Mouse (Mus musculus): ENCODE measurements around the gene Smc3. TPM values are rescaled to one million over a fixed set of nuclear protein-coding genes. Genes with fewer than 3 reads are reported as not detected.
"Not testable (repeated sequence)": the region's sequence is repeated elsewhere in the genome, so short reads cannot be mapped to it uniquely, and the experiment has no call there.

Gene Smc3
- polyA plus RNA-seq, 1 experiment from 2014 or later, result 74.3 TPM

DNA sequence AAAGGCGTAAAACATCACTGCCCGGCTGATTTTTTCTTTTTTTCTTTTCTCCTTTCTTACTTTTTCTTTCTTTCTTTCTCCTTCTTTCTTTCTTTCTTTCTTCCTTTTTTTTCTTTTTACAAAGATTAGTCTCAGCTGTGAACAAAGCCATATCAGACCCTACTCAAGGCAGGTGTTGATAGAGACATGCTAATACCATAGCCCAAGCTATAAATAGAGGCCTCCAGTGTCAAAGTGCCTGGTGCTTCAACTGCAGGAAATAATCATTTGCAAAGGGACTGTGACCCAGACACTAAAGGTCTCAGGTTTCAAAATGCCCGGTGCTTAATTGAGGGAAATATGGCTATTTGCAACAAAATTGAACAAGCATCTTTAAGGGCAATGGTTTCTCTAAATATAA, 31.6 kb upstream of the Smc3 start:
- H3K9me3 ChIP-seq (replicated peaks), result no peaks in the 10 kb centered on the region
- no peaks in the 10 kb centered on the region for H3K27me3 ChIP-seq (ENCODE audit: low read depth, poor library complexity, severe bottlenecking)
- H3K36me3 ChIP-seq, result no peaks in the 10 kb centered on the region
- peaks cover 11% of the 10 kb centered on the region; the same call in 1 of the 2 replicates for H3K4me1 ChIP-seq
- no peak overlapping the region for H3K4me3 ChIP-seq
- no peak for DNase-seq (ENCODE audit: low spot score)
- no peak overlapping the region for H3K27ac ChIP-seq (replicated peaks)
- WGBS, result 88% methylated on average over 3 of the region's 3 CpGs

- Histone ChIP-seq H3K4me1 (peaks cover 12% of the 10 kb centered on the region; the same call in 1 of the 2 replicates), H3K36me3 (no peaks in the 10 kb centered on the region), H3K9me3 (replicated peaks) (no peaks in the 10 kb centered on the region), H3K27ac (replicated peaks) (no peak overlapping the region), H3K4me3 (no peak overlapping the region), H3K27me3 (ENCODE audit: low read depth, poor library complexity, severe bottlenecking) (no peaks in the 10 kb centered on the region)
- 90% methylated on average over 4 of the region's 4 CpGs for WGBS
- no peak for DNase-seq (ENCODE audit: low spot score)
Measured at GRCm38 (mm10) chr19:53571056-53571455, 29.1 kb upstream of the Smc3 start.

GRCm38 (mm10) chr19:53571501-53572428, 28.4 kb upstream of the Smc3 start:
- no peaks in the 10 kb centered on the region for H3K36me3 ChIP-seq
- H3K4me3 ChIP-seq, result no peak overlapping the region
- WGBS, result 86% methylated on average over 18 of the region's 18 CpGs
- no peaks in the 10 kb centered on the region for H3K27me3 ChIP-seq (ENCODE audit: low read depth, poor library complexity, severe bottlenecking)
- DNase-seq (ENCODE audit: low spot score), result no peak
- no peaks in the 10 kb centered on the region for H3K9me3 ChIP-seq (replicated peaks)
- peaks cover 16% of the 10 kb centered on the region for H3K4me1 ChIP-seq
- no peak overlapping the region for H3K27ac ChIP-seq (replicated peaks)

DNA sequence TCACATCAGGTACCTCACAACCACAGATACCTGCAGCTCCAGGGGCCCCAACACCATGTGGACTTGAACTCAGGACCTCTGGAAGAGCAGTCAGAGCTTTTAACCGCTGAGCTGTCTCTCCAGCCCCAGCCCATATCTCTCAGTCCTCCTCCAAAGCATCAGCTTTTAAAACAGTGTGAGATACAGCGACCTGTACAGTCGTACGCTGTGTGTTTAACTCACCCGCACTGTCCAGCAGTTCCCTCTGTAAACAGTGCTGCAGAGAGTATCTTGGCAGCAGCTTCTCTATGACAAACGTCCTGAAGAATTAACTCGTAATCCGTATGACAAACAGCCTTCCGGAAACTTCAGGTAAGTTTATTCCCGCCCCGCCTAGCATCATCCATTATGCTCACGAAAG, 27.6 kb upstream of the Smc3 start:
- Histone ChIP-seq H3K27me3 (ENCODE audit: low read depth, poor library complexity, severe bottlenecking) (no peaks in the 10 kb centered on the region), H3K9me3 (replicated peaks) (no peaks in the 10 kb centered on the region), H3K36me3 (no peaks in the 10 kb centered on the region), H3K4me3 (no peak overlapping the region), H3K27ac (replicated peaks) (no peak overlapping the region), H3K4me1 (peaks cover 23% of the 10 kb centered on the region)
- no peak for DNase-seq (ENCODE audit: low spot score)
- WGBS, result 91% methylated on average over 12 of the region's 12 CpGs

DNA sequence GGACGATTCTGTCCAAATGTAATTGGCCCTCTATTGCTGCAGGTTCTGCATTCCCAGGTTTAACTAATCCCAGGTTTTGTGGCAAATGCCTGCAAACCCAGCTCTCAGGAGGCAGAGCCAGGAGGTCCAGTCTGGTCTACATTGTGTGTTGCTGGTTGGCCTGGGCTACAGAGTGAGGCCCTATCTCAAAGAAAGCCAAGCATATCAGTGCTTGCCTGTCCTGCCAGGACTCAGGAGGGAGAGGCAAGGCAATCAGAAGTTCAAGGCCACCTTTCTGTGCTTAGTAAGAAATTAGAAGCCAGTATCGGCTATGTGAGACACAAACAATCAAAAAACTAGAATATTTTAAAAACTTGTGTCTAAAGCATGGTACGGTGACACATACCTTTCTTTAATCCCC, 27.0 kb upstream of the Smc3 start:
- DNase-seq (ENCODE audit: low spot score), result no peak
- Histone ChIP-seq H3K36me3 (no peaks in the 10 kb centered on the region), H3K9me3 (replicated peaks) (no peaks in the 10 kb centered on the region), H3K4me1 (peaks cover 21% of the 10 kb centered on the region), H3K4me3 (no peak overlapping the region), H3K27me3 (ENCODE audit: low read depth, poor library complexity, severe bottlenecking) (no peaks in the 10 kb centered on the region), H3K27ac (replicated peaks) (no peak overlapping the region)
- WGBS, result 94% methylated on average over 3 of the region's 3 CpGs

DNA sequence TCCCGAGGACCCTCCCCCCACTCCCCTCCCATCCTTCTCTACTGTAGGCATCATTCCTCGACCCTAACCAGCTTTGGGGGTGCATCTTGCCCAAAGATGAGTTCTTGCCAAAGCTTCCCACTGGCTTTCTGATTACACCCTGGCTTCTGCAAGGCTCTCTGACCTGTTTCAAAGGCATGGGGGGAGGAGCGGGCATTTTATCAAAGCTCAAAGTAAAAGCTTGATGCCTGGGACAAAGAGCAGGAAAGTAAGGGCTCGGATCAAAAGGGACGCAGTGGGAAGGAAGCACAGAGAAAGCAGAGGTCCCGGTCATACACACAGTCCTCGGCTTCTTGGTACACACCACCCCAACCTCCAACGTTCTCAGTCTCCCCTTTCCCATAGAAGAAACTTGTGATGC, 26.1 kb upstream of the Smc3 start:
- Histone ChIP-seq H3K27ac (replicated peaks) (0 out of 2 replicates have a peak overlapping the region, but pooled peaks have one; percentile 13), H3K4me3 (no peak overlapping the region), H3K36me3 (no peaks in the 10 kb centered on the region), H3K9me3 (replicated peaks) (no peaks in the 10 kb centered on the region), H3K4me1 (peaks cover 25% of the 10 kb centered on the region), H3K27me3 (ENCODE audit: low read depth, poor library complexity, severe bottlenecking) (no peaks in the 10 kb centered on the region)
- WGBS, result 49% methylated on average over 8 of the region's 8 CpGs
- no peak for DNase-seq (ENCODE audit: low spot score)

GRCm38 (mm10) chr19:53574546-53574945, 25.7 kb upstream of the Smc3 start:
- H3K27ac ChIP-seq (replicated peaks), result no peak overlapping the region
- 90% methylated on average over 7 of the region's 7 CpGs for WGBS
- H3K4me3 ChIP-seq, result no peak overlapping the region
- DNase-seq (ENCODE audit: low spot score), result no peak
- H3K36me3 ChIP-seq, result no peaks in the 10 kb centered on the region
- no peaks in the 10 kb centered on the region for H3K27me3 ChIP-seq (ENCODE audit: low read depth, poor library complexity, severe bottlenecking)
- peaks cover 25% of the 10 kb centered on the region for H3K4me1 ChIP-seq
- no peaks in the 10 kb centered on the region for H3K9me3 ChIP-seq (replicated peaks)

GRCm38 (mm10) chr19:53575296-53576010, 24.7 kb upstream of the Smc3 start:
- no peak for DNase-seq (ENCODE audit: low spot score)
- Histone ChIP-seq H3K4me3 (no peak overlapping the region), H3K27ac (replicated peaks) (no peak overlapping the region), H3K9me3 (replicated peaks) (no peaks in the 10 kb centered on the region), H3K27me3 (ENCODE audit: low read depth, poor library complexity, severe bottlenecking) (no peaks in the 10 kb centered on the region), H3K36me3 (no peaks in the 10 kb centered on the region), H3K4me1 (peaks cover 25% of the 10 kb centered on the region)
- 74% methylated on average over 4 of the region's 4 CpGs for WGBS

DNA sequence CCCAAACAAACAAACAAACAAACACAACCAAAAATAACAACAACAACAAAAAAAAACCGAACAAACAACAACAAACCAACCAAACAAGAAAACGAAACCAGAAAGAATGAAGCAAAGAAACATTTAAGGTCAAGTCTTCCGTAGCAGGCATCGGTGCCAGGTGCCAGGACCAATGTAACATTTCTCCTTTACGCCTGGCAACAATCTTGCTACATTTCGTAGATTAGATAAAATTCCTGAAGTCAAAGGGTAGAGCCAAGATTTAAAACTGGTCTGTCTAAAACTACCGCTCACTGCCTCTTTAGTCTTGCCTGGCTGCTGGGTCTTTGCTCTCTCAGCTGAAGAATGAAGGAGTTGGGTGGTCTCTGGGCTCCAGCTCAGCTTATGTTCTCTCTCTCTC, 24.1 kb upstream of the Smc3 start:
- WGBS, result 86% methylated on average over 7 of the region's 7 CpGs

DNA sequence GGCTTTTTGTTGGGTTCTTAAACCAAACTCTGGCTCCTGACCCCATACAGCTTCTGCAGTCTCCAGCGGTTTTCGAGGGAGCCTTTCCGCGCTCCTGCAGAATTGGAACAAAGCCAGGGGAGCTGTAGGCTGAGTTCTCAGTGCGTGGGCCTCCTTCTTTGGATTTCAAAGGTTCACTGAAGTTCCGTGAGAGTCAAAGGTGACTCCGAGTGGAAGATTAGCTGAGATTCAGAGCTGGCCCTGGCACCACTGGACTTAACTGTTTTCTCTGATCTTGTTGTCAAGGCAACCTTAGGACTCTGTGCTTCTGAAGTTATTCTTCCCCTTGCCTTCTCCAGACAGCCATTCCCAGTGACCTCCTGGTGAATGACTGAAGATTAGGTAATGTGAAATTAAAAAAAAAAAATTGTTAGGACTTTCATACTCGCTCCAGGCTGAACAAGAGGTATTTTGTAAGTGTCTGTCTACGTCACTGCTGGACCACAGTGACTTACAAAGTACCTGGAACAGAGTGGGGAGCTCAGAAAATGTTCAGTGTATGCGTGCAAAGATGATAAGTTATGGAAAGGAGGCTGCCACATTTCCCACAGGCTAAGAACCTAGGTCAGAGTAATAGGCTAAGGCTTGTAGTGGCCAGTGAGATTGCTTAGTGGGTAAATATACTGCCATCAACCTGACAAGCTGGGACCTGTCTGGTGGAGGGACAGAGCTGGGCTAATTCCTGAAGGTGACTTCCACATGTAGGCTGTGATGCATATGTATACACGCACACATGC, 23.0 kb upstream of the Smc3 start:
- H3K27ac ChIP-seq (replicated peaks), result peak overlapping the region; percentile 49; the same call in 1 of the 2 replicates

More for the DNA sequence above, 24.1 kb upstream of the Smc3 start:
- no peaks in the 10 kb centered on the region for H3K9me3 ChIP-seq (replicated peaks)
- no peak for DNase-seq (ENCODE audit: low spot score)
- H3K27me3 ChIP-seq (ENCODE audit: low read depth, poor library complexity, severe bottlenecking), result no peaks in the 10 kb centered on the region
- H3K4me1 ChIP-seq, result peaks cover 25% of the 10 kb centered on the region
- H3K4me3 ChIP-seq, result no peak overlapping the region
- no peak overlapping the region for H3K27ac ChIP-seq (replicated peaks)
- no peaks in the 10 kb centered on the region for H3K36me3 ChIP-seq

DNA sequence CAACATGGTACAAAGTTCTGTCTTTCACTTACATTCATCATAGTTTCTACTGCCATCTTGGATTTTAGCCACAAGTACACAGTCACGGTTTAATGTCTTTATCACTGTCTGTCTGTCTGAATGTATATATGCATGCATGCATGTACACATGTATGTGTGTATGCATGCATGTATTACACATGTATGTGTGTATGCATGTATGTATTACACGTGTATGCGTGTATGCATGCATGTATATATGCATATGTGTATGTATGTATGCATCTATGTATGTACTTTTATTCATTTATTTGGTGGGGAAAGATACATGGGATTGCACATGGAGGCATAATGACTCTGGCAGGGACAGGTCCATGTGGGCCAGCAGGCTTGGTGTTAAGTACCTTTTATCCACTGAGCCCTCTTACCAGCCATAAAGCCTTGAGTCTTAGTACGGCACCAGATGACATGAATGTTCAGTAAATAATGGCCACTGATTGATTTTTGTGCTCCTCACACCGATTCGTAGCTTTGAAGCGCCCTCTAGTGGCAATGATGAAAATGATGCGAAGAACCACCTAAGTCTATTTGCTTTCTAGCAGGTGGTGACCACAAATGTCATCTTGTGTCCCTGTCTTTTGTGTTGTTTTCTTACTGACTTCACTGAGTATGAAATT, 21.5 kb upstream of the Smc3 start:
- no peaks in the 10 kb centered on the region for H3K36me3 ChIP-seq
- H3K27me3 ChIP-seq (ENCODE audit: low read depth, poor library complexity, severe bottlenecking), result no peaks in the 10 kb centered on the region
- DNase-seq (ENCODE audit: low spot score), result peak; percentile 69
- H3K4me1 ChIP-seq, result peaks cover 25% of the 10 kb centered on the region
- H3K4me3 ChIP-seq, result no peak overlapping the region
- no peak overlapping the region for H3K27ac ChIP-seq (replicated peaks)
- peaks cover under 1% of the 10 kb centered on the region; the same call in 1 of the 2 replicates for H3K9me3 ChIP-seq (replicated peaks)
- WGBS, result 16% methylated on average over 8 of the region's 8 CpGs

More for the DNA sequence above, 23.0 kb upstream of the Smc3 start:
- Histone ChIP-seq H3K4me1 (peaks cover 25% of the 10 kb centered on the region), H3K36me3 (no peaks in the 10 kb centered on the region), H3K9me3 (replicated peaks) (no peaks in the 10 kb centered on the region), H3K4me3 (no peak overlapping the region), H3K27me3 (ENCODE audit: low read depth, poor library complexity, severe bottlenecking) (no peaks in the 10 kb centered on the region)
- DNase-seq (ENCODE audit: low spot score), result no peak
- WGBS, result 54% methylated on average over 11 of the region's 11 CpGs

DNA sequence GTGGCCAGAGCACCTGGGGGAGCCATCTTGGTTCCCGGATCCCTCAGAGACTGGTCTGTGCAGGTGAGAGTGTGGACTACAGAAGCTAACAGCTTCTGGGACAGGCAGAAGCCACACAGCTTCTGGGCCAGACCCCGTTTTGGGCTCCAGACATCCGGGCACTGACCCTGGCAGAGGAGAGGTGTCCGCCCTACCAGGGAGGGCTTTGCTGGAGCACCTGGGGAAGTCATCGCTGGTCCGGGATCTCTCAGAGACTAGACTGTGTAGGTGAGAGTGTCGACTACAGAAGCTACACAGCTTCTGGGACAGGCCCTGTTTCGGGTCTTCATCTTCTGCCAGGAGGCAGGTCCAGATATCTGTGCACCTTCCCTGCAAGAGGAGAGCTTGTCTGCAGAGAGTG, 19.9 kb upstream of the Smc3 start:
- DNase-seq (ENCODE audit: low spot score), result not testable (repeated sequence)

More for the DNA sequence above, 19.9 kb upstream of the Smc3 start:
- not testable (repeated sequence) for H3K4me3 ChIP-seq; H3K27ac ChIP-seq (replicated peaks); H3K36me3 ChIP-seq; H3K27me3 ChIP-seq (ENCODE audit: low read depth, poor library complexity, severe bottlenecking)
- 91% methylated on average over 8 of the region's 8 CpGs for WGBS
- peaks cover 20% of the 10 kb centered on the region for H3K4me1 ChIP-seq
- H3K9me3 ChIP-seq (replicated peaks), result peaks cover 16% of the 10 kb centered on the region

Data from midbrain, embryonic 10.5 days (tissue).